Mouse (Mus musculus) cerebellum, adult (tissue): ENCODE data around the gene Mul1.

Source experiments
- ATAC-seq: cut with Nextera tagmentation; 2 replicates; pipeline ENCODE4 v1.9.2; 2017; ENCODE audit warnings: mild to moderate bottlenecking, moderate library complexity, mixed read lengths; ENCODE audit not compliant: insufficient number of reproducible peaks, low FRiP score, low TSS enrichment

Gene Mul1

DNA sequence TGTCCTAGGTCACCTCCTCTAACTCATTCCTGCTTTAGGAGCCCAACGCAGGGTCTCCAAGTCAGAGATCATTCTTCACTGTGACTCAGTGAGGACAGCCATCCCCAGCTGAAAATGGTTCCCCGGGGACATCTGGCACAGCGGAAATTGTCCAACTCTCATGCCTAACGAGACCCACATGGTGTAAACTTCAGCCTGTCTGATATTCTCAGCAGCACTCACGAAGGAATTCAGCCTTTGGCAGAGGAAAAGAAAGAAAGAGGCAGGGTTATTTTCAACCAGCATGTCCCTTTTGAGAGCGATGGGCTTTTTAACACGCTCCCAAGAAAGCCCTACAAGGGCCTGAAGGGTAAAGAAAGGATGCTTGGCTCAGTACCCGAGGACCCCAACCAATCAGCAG lies 3.1 kb upstream of the Mul1 start:
- ATAC-seq, result no peak

DNA sequence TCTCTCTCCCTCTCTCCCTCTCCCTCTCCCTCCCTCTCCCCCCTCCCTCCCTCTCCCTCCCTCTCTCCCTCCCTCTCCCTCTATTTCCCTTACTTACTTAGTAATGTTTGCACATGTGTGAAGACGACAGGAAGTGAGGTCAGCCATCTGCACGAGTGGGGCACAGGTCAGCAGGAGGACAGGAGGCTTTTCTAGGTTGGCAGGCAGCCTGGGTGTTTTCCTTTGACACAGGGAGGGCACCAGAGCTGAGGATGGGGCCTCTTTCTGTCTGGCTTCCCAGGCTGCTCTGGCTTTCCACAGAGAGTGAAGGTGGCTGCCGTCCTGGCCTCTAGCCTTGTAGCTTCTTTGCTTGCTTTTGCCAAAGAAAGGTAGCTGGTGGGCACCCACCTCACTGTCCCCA lies 5.6 kb downstream of the Mul1 start:
- no peak for ATAC-seq

DNA sequence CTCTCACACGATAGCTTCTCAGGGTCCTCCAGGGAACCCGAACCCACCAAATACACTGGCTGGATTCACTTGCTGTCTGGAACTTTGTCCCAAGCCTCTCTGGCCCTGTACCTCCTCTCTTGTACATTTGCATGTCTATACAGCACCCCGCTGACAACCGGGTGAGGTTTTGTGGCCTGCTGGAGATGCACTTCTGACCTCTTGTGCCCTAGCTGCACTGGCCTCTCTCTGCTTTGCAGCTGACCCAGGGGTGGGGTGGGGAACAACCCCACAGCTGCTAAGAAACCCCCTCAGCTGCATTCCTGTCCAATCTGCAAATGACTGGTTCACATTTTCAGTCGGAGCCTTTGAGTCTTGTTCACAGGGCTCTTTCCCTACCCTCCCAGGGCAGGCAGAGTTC lies 10.5 kb downstream of the Mul1 start:
- ATAC-seq, result no peak

DNA sequence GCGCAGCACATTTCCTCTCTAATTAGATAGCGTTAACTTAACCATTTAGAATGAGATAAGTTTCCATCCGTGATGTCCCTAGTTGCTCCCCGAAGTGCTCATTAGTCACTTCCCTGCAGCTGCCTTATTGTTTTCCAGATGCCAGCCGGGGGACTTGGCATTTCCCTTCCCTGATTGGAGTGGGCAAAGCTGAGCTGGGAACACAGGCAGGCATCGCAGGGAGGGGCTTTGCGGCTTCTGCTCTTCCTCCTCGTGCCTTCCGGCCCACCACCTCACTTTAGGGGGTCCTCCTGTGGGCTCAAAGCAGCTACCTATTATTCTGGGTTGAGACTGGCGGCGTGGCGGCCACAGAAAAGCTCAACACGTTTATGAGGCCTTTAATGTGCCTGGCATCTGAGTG lies 12.5 kb downstream of the Mul1 start:
- ATAC-seq, result no peak

DNA sequence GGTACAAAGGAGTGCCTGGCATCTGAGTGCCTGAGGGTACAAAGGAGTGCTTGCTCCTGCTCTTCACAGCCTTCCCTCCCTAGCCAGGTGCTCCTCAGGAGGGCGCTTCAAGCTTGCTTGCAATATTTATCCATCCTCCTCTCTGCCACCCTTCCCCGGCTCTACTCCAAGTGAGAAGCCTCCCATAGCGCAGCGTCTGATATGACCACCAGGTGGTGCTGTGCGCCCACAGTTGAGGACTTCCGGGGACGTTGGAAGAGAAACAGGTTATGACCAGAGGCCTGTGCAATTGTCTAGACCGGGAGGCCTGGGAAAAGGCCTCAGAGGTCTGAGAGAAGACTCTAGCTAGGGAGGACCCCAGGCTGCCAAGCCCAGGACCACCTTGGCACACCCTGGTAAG lies 12.9 kb downstream of the Mul1 start:
- peak; percentile 57 for ATAC-seq

DNA sequence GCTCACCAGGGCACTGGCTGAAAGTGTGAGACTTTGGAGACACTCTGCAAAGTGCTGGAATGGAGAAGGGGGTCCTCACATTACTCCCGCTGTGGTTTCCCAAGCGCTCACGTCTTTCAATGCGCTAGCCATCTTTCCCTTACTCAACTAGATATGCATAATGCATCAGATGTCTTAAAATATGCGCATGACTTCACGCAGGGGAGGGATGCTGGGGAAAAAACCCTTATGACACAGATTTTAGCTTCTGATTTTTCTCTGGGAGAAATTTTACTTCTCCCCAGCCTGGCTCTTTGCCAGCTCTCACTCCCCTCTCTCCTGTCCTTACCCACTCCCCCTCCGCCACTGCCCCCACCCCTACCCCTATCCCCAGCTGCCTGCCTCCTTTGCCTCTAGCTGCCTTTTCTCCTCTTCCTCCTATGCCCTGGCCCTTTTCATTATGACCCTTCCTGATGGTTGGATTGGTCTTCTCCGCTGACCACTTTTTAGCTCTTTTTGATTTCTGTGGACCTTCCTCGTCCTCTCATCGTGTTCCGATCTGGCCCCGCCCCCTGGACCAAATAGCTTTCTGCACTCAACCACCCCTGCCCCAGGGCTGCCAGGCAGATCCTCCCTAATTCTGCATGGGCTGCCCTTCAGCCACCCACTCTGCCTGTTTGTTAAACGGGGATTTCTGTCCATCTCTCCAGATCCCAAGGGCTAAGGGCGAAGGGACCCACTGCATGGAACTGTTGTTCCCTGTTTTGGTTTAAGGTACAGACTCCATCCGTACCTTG lies 13.5 kb downstream of the Mul1 start:
- ATAC-seq, result no peak

DNA sequence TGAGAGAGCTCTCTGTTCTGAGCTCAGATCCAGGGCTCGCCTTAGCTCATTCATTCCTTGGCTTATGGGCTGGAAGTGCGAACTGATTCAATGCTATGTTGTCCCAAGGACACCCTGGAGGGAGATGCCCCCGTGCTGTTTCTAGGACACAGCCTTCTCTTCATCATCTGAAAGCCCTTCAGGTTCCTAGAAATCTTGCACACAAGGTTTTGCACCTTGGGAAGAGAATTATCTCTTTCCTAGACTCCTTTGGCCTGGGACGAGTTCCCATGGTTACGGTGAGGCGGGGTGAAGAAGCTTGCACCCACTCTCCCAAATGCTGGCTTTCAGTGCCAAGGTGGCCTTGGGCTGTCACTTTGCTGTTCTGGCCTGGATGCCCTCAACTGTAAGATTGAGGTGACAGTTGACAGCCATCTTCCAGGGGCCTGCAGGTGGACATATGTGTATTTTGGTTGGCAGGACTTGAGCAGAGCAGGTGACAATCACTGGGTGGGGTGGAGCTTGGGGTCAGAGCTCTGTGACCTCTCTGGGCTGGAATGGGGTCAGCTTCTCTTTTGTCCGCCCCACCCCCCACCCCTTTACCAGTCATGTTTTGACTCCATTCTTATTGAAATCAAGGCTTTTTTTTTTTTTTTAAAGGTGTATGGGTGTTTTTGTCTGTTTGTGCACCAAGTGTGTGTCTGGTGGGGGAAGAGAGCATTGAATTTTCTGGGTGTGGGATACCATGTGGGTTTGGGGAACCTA lies 14.6 kb downstream of the Mul1 start:
- ATAC-seq, result no peak

DNA sequence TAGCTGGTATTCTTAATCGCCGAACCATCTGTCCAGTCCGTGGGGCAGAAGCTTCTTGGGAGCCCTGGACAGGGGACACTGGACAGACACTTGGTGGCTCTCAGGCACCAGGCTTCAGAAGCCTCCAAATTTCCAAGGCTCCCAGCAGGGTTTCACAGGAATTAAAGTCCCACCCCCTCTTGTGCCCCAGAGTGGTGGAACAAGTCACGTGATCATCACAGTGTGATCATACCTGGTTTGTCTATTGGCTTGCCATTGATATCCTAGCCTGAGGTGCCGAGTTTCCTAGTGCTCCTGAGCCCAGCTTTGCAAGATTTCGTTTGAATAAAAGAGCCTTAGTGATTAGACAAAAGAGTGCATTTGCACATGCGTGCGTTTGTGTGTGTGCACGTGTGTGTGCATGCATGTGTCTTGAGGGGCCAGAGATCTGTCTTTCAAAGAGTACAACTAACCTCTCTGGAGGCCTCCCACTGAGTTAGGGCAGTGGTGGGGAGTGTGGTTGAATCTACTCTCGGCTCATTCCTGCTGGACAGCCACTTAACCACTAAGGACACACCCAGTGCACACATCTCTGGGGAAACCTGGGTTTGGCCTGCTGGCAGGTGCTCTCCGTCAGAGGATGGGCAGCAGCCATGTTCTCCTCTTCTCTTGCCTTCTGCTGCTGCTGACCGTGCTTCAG lies 15.3 kb downstream of the Mul1 start:
- ATAC-seq, result no peak

DNA sequence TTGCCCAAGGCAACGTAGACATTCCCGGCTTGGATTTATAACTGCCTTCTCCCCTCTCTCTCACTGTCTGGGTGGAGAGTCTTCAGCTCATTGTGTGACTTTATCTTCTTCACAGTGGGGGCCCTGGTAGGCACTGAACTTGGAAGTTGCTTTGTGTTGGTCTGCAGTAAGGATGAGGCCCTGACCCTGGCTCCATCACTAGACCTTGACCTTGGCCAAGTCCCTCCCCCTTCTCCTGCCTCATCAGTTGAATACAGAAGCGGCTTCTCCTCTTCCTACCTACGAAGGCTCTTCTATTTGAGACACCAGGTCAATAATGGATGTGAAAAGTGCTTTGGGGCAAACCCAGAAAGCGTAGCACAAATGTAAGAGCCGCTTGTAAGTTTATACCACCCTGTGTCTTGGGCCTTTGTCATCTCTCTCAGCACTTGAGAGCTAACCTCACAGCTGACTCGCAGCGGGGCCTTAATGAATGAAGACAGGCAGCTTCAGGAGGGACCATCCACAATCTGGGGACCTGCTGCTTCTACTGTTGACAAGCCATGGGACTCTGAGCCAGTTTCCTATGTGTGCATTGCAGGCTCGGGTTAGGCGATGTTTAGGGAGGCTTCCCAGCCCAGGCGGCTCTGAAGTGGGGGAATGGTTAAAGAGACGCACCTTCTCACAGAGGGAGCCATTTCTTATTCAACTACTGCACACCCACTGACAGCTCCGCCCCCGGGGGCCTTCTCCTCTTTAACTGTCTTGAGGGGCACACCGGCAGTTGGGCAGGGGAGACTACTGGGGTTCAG lies 18.0 kb downstream of the Mul1 start:
- no peak for ATAC-seq

DNA sequence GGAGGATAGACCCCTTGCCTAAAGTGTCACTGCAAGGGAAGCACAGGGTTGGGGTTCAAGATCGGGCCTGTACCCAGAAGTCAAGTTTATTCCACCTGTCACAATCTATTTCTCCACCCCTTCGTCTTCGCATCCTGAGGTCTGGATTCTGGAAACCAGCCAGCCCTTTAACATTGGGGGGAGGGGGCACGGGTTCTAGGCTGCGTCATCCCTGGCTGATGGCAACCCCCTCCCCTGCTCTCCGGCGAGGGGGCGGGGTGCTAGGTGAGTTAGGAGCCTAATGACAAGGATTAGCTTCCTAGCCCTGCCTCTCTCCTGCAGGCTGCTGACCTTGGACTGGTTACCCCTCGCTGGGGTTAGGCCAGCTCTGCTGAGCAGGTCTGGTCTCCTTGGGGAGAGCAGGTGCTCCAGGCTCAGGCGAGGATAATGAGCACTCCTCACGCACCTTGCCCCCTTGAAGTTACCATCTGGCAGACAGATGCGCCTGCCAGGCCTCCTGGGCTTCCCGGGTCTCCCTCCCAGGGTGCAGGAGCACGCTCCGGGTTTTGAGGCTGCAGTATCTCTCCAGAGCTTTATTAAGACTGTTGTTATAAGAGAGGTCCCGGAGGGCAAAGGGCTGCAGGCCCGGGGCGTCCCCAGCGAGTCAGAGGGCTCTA lies 18.8 kb downstream of the Mul1 start:
- no peak; the same call in 1 of the 2 replicates for ATAC-seq

DNA sequence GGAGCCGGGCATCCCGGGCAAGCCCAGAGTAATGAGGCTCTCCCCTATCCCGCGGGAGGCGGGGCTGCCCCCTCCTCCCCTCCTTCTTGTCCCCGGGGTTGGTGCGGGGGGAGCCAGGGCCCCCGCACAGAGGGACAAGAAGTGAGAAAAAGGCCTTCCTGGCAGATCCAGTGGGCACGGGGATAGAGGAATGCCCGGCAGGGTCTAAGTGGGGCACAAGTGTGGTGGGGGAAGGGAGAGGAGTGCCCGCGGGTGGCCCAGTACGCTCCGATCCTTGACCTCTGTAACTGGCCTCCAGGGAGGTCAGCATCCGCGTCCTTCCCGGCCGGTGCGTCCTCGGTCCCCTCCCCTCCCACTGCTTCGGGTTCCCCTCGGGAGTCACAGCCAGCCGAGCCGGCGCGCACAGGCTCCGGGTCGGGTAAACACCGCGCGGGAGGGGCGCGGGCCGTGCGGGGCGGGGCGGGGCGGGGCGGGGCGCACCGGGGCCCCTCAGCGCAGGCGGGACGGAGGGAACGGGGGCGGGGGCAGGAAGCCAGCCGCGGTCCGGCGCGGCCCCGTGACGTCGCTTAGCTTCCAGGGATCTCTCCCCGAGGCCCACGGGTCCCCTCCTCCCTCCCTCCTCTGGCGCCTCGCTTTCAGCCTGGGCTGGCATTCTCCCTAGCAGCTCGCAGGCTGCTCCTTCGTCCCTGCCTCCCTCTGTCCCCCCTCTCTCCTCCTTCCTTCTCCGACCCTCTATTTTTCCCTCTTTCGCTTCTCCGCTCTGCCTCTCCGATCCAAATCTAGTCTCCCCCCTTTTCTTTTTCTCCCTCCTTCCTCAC lies 19.5 kb downstream of the Mul1 start, which contains the start of gene Camk2n1:
TSS of gene Camk2n1 (plus strand) at position 562 of the 818 bp plus-strand sequence.
- ATAC-seq, result peak; percentile 49

DNA sequence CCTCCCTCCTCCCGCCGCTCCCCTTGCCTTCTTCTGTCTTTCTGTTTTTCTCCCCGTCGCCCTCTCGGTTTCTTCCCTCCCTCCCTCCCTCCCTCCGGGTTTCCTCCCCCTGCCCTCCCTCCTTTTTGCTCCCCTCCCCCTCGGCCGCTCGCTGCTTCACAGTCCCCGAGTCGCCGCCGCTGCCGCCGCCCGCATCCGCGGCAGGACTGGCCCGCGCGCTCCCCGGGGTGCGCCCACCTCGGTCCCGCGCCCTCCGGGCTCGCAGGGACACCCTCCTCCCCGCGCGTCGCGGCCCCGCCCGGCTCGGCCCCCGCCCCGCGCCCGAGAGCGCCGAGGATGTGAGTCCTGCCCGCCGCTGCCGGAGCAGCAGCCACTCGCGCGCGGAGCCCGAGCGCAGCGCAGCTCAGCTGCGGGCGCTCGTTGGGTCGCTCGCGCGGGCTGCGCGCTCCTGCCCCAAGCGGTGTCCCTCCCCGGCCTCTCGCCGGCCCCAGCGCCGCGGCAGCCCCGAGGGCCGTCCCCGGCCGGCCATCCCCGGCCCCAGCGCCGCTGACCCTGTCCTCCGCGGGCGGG lies 20.2 kb downstream of the Mul1 start:
- peak; percentile 7; the same call in 1 of the 2 replicates for ATAC-seq

DNA sequence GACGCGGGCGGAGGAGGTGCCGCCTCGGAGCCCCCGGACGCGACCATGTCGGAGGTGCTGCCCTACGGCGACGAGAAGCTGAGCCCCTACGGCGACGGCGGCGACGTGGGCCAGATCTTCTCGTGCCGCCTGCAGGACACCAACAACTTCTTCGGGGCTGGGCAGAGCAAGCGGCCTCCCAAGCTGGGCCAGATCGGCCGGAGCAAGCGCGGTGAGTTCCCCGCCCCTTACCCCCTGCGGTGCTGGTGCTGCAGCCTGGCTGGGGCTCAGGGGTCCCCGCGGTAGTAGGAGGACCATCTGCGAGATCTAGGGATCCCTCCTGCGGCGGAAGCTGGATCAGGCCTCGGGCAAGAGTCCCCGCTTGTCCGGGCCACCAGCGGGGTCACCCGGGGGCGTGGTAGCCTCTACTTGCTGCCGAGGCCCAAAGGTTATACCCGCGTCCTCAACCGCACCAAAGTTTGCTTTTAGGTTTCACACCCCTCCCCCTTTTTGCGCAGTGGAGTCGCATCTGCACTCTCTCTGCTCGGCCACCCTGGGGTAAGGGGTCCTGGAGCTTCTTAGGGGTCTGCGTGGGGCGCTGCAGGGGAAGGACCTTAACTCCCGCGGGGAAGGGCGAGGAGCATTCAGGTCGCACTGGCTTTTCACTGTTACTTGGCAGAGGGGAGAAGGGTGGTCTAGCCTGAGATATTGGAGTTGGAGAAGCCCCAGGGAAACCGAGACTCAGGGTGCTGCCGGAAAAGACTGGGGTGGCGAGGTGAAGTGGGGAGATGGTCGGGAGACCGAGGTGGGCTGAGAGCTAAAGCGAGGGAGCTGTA lies 20.9 kb downstream of the Mul1 start:
- 0 out of 2 replicates have a peak, but pooled peaks have one; percentile 2 for ATAC-seq

DNA sequence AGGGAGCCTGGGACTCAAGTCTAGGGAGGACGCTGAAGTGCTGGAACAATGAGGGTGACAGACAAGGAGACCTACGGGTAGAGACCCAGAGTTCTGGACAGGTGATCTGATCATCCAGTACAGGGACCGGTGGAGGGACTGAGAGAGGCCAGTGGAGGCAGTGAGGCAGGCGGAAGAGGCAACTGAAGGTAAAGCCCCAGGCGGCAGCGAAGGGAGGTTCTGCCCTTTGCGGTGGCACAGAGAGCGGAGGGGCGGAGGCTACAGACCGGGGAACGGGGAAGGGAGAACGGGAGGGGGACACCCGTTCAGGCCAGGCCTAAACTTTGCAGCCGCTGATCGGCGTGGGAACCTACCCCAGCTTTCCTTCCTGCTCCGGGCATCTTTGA lies 21.5 kb downstream of the Mul1 start:
- no peak for ATAC-seq

DNA sequence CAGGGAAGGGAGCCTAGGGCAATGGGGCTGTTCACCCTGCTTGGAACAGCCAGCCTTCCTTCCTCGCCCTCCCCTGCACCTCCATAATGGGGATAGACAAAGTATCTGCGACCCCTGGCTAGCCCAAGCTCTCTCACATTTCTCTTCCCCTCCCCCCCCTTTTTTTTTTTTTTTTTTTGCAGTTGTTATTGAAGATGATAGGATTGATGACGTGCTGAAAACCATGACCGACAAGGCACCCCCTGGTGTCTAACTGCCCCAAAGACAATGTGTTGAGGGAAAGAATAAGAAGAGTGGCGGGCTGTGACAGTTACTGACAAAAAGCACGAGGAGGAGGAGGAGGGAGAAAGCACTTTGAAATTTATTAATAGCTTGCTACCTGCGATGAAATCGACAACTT lies 22.1 kb downstream of the Mul1 start:
- ATAC-seq, result no peak

DNA sequence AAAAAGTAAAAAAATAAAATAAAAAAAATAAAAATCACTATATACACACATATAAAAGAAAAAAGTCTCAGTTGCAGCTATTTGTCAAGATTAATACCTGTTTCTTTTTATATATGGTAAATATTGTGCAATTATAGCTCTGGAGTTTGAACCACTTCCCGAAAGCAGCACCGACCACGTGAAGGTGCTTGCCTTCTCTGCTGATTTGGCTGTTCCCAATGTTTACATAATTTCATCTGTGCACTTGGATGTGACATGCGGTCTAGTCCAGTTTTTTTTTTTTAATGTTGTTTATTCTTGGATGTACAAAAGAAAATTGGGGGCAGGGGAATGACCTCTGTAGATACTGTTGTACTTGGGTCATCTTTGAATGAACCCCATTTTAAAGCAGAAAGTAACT lies 22.6 kb downstream of the Mul1 start:
- no peak for ATAC-seq

DNA sequence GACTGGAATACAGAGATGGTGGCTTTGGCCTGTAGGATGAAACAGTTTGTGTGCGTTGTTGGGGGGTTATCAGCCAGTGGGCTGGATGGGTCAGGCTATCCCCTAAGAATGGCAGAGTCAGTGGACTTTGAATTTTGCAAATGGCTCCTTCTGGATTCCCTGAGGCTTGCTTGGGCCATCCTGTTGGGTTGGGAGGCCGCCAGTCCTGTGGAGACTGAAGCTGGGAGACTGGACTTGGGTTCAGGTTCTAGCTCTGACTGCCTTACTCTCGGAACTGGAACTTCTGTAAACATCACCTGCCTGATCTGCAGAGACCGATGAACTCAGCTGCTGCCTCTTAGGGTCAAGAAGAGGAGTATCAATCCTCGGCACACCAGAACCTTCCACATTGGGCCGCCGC lies 23.7 kb downstream of the Mul1 start:
- no peak for ATAC-seq
